Mouse (Mus musculus): ENCODE results near the gene Dgkh. TPM values are rescaled to one million over a fixed set of nuclear protein-coding genes. Genes with fewer than 3 reads are reported as not detected.
"Not testable (repeated sequence)": the region's sequence is repeated elsewhere in the genome, so short reads cannot be mapped to it uniquely, and the experiment has no call there.

The Dgkh gene
- polyA plus RNA-seq, 1 experiment: 0.82 TPM

GRCm38 (mm10) chr14:78733366-78734076 is 945 bp upstream of the Dgkh start:
- Histone ChIP-seq H3K4me3 (ENCODE audit: extremely low read depth, insufficient read depth, insufficient read length) (peak overlapping the region; percentile 67; the same call in 1 of the 2 replicates), H3K27ac (ENCODE audit: insufficient read depth, low read length) (peak overlapping the region; percentile 76; the same call in 1 of the 2 replicates), H3K4me1 (ENCODE audit: control insufficient read depth, insufficient read depth, insufficient read length) (peaks cover 14% of the 10 kb centered on the region), H3K27me3 (ENCODE audit: control insufficient read depth, insufficient read depth, low read length) (no peaks in the 10 kb centered on the region; the same call in 1 of the 2 replicates), H3K36me3 (ENCODE audit: control insufficient read depth, insufficient read depth, low read length) (no peaks in the 10 kb centered on the region)
- TF ChIP-seq POLR2A (IDR thresholded peaks at IDR 0.05; ENCODE audit: low read depth, low read length): no peak
- no peak for TF ChIP-seq CTCF (IDR thresholded peaks at IDR 0.05; ENCODE audit: extremely low read depth, insufficient read depth, insufficient read length, insufficient replicate concordance)
- 34% methylated on average over 12 of the region's 12 CpGs for WGBS
- DNase-seq (ENCODE audit: low read depth in 1 of 2, low spot score in 2 of 2): no peak

GRCm38 (mm10) chr14:78731852-78732616 is 542 bp downstream of the Dgkh start:
- peak in 1 of 2 experiments; percentile 8 for DNase-seq (ENCODE audit: low read depth in 1 of 2, low spot score in 2 of 2)
- Histone ChIP-seq H3K36me3 (ENCODE audit: control insufficient read depth, insufficient read depth, low read length) (no peaks in the 10 kb centered on the region), H3K27me3 (ENCODE audit: control insufficient read depth, insufficient read depth, low read length) (no peaks in the 10 kb centered on the region; the same call in 1 of the 2 replicates), H3K4me1 (ENCODE audit: control insufficient read depth, insufficient read depth, insufficient read length) (peaks cover 14% of the 10 kb centered on the region), H3K4me3 (ENCODE audit: extremely low read depth, insufficient read depth, insufficient read length) (peak overlapping the region; percentile 67), H3K27ac (ENCODE audit: insufficient read depth, low read length) (peak overlapping the region; percentile 68)
- WGBS: 2% methylated on average over 44 of the region's 90 CpGs
- TF ChIP-seq POLR2A (IDR thresholded peaks at IDR 0.05; ENCODE audit: low read depth, low read length) (no peak), CTCF (IDR thresholded peaks at IDR 0.05; ENCODE audit: extremely low read depth, insufficient read depth, insufficient read length, insufficient replicate concordance) (no peak)

GRCm38 (mm10) chr14:78731240-78731639 is 1.3 kb downstream of the Dgkh start:
- 13% methylated on average over 12 of the region's 12 CpGs for WGBS
- Histone ChIP-seq H3K27ac (ENCODE audit: insufficient read depth, low read length) (no peak overlapping the region), H3K27me3 (ENCODE audit: control insufficient read depth, insufficient read depth, low read length) (no peaks in the 10 kb centered on the region; the same call in 1 of the 2 replicates), H3K4me3 (ENCODE audit: extremely low read depth, insufficient read depth, insufficient read length) (peak overlapping the region; percentile 67; the same call in 1 of the 2 replicates), H3K36me3 (ENCODE audit: control insufficient read depth, insufficient read depth, low read length) (no peaks in the 10 kb centered on the region), H3K4me1 (ENCODE audit: control insufficient read depth, insufficient read depth, insufficient read length) (peaks cover 14% of the 10 kb centered on the region)
- no peak for DNase-seq (ENCODE audit: low read depth in 1 of 2, low spot score in 2 of 2)
- TF ChIP-seq CTCF (IDR thresholded peaks at IDR 0.05; ENCODE audit: extremely low read depth, insufficient read depth, insufficient read length, insufficient replicate concordance) (no peak), POLR2A (IDR thresholded peaks at IDR 0.05; ENCODE audit: low read depth, low read length) (no peak)

GRCm38 (mm10) chr14:78725976-78726375 is 6.6 kb downstream of the Dgkh start:
- no peaks in the 10 kb centered on the region for H3K4me1 ChIP-seq (ENCODE audit: control insufficient read depth, insufficient read depth, insufficient read length)
- no peak overlapping the region for H3K27ac ChIP-seq (ENCODE audit: insufficient read depth, low read length)
- no peak overlapping the region for H3K4me3 ChIP-seq (ENCODE audit: extremely low read depth, insufficient read depth, insufficient read length)
- TF ChIP-seq CTCF (IDR thresholded peaks at IDR 0.05; ENCODE audit: extremely low read depth, insufficient read depth, insufficient read length, insufficient replicate concordance): no peak
- TF ChIP-seq POLR2A (IDR thresholded peaks at IDR 0.05; ENCODE audit: low read depth, low read length): no peak
- no peaks in the 10 kb centered on the region for H3K27me3 ChIP-seq (ENCODE audit: control insufficient read depth, insufficient read depth, low read length)
- H3K36me3 ChIP-seq (ENCODE audit: control insufficient read depth, insufficient read depth, low read length): no peaks in the 10 kb centered on the region
- 85% methylated on average over 13 of the region's 13 CpGs for WGBS
- DNase-seq (ENCODE audit: low read depth in 1 of 2, low spot score in 2 of 2): no peak

- no peaks in the 10 kb centered on the region for H3K36me3 ChIP-seq (ENCODE audit: control insufficient read depth, insufficient read depth, low read length)
- no peak for DNase-seq (ENCODE audit: low read depth in 1 of 2, low spot score in 2 of 2)
- TF ChIP-seq CTCF (IDR thresholded peaks at IDR 0.05; ENCODE audit: extremely low read depth, insufficient read depth, insufficient read length, insufficient replicate concordance): no peak
- no peak for TF ChIP-seq POLR2A (IDR thresholded peaks at IDR 0.05; ENCODE audit: low read depth, low read length)
- no peaks in the 10 kb centered on the region for H3K27me3 ChIP-seq (ENCODE audit: control insufficient read depth, insufficient read depth, low read length)
- H3K27ac ChIP-seq (ENCODE audit: insufficient read depth, low read length): no peak overlapping the region
- no peaks in the 10 kb centered on the region for H3K4me1 ChIP-seq (ENCODE audit: control insufficient read depth, insufficient read depth, insufficient read length)
- 19% methylated on average over 26 of the region's 26 CpGs for WGBS
- H3K4me3 ChIP-seq (ENCODE audit: extremely low read depth, insufficient read depth, insufficient read length): peak overlapping the region; percentile 45
Measured at GRCm38 (mm10) chr14:78725307-78725956, 7.1 kb downstream of the Dgkh start.

GRCm38 (mm10) chr14:78724414-78725306 is 7.9 kb downstream of the Dgkh start:
- TF ChIP-seq CTCF (IDR thresholded peaks at IDR 0.05; ENCODE audit: extremely low read depth, insufficient read depth, insufficient read length, insufficient replicate concordance) (no peak), POLR2A (IDR thresholded peaks at IDR 0.05; ENCODE audit: low read depth, low read length) (no peak)
- Histone ChIP-seq H3K27ac (ENCODE audit: insufficient read depth, low read length) (no peak overlapping the region), H3K36me3 (ENCODE audit: control insufficient read depth, insufficient read depth, low read length) (no peaks in the 10 kb centered on the region), H3K27me3 (ENCODE audit: control insufficient read depth, insufficient read depth, low read length) (no peaks in the 10 kb centered on the region), H3K4me1 (ENCODE audit: control insufficient read depth, insufficient read depth, insufficient read length) (no peaks in the 10 kb centered on the region), H3K4me3 (ENCODE audit: extremely low read depth, insufficient read depth, insufficient read length) (peak overlapping the region; percentile 45)
- no peak for DNase-seq (ENCODE audit: low read depth in 1 of 2, low spot score in 2 of 2)
- 5% methylated on average over 52 of the region's 52 CpGs for WGBS

GRCm38 (mm10) chr14:78723655-78724054 is 8.9 kb downstream of the Dgkh start:
- H3K27me3 ChIP-seq (ENCODE audit: control insufficient read depth, insufficient read depth, low read length); H3K4me1 ChIP-seq (ENCODE audit: control insufficient read depth, insufficient read depth, insufficient read length); H3K4me3 ChIP-seq (ENCODE audit: extremely low read depth, insufficient read depth, insufficient read length); H3K36me3 ChIP-seq (ENCODE audit: control insufficient read depth, insufficient read depth, low read length); H3K27ac ChIP-seq (ENCODE audit: insufficient read depth, low read length); DNase-seq (ENCODE audit: low read depth in 1 of 2, low spot score in 2 of 2): not testable (repeated sequence)
- 77% methylated on average over 4 of the region's 4 CpGs for WGBS

All from spleen, adult 2 months (tissue).